Mouse (Mus musculus) hindbrain, postnatal 0 days (tissue): ENCODE measurements around the gene Ncoa4. TPM values are rescaled to one million over a fixed set of nuclear protein-coding genes. Genes with fewer than 3 reads are reported as not detected.
A peak's percentile ranks its signal among the peaks of the same experiment; 100 is the strongest.

Experiments
- ATAC-seq: fragments of 200-750 bp; cut with Nextera tagmentation; 2 replicates; pipeline ENCODE4 v1.8.0; 2017; ENCODE audit warnings: mild to moderate bottlenecking, moderate TSS enrichment, moderate library complexity
- DNase-seq: peaks from one replicate; pipeline ENCODE4 v3.0.0-alpha.2; 2015; ENCODE audit warnings: low spot score
- H3K27ac ChIP-seq: fragments of 300-500 bp; sonication (generic); 2 replicates; pipeline ENCODE4 v1.5.1; 2014; ENCODE audit warnings: mild to moderate bottlenecking
- H3K27me3 ChIP-seq: fragments of 300-500 bp; sonication (generic); 2 replicates; pipeline ENCODE4 v1.6.1; 2014; ENCODE audit warnings: low read length, mixed read lengths; ENCODE audit not compliant: insufficient read depth
- H3K36me3 ChIP-seq: fragments of 300-500 bp; sonication (generic); 2 replicates; pipeline ENCODE4 v1.6.1; 2014; ENCODE audit warnings: low read length, mixed read lengths; ENCODE audit not compliant: insufficient read depth
- H3K4me1 ChIP-seq: fragments of 300-500 bp; sonication (generic); 2 replicates; pipeline ENCODE4 v1.6.1; 2014; ENCODE audit warnings: antibody characterized with exemption, low read length, mixed read lengths; ENCODE audit not compliant: insufficient read depth
- H3K4me2 ChIP-seq: fragments of 300-500 bp; sonication (generic); 2 replicates; pipeline ENCODE4 v1.6.1; 2014; ENCODE audit warnings: low read depth, mild to moderate bottlenecking, low read length, moderate library complexity, mixed read lengths
- H3K4me3 ChIP-seq: fragments of 300-500 bp; sonication (generic); 2 replicates; pipeline ENCODE4 v1.5.1; 2014; ENCODE audit warnings: low read length
- H3K9ac ChIP-seq: fragments of 300-500 bp; sonication (generic); replicated peaks from 2 replicates; pipeline ENCODE4 v1.6.1; 2014; ENCODE audit warnings: mild to moderate bottlenecking, low read length, moderate library complexity, mixed read lengths
- H3K9me3 ChIP-seq: fragments of 300-500 bp; sonication (generic); 2 replicates; pipeline ENCODE4 v1.6.1; 2016; ENCODE audit warnings: low read length, mixed read lengths
- CTCF ChIP-seq: IDR thresholded peaks from 2 replicates; pipeline ENCODE4 v1.5.1; 2016; ENCODE audit warnings: antibody characterized with exemption, control low read depth, low read depth
- WGBS: fragments of 180-500 bp; shearing (Covaris S2); extraction: QIAGEN DNeasy Blood & Tissue Kit; methylation state at CpG from one replicate; pipeline ENCODE4 v1.1.7; 2014; 5-methylcytosine and 5-hydroxymethylcytosine counted together
- polyA plus RNA-seq: library from polyadenylated mRNA; unstranded; fragments of >200 nt; fragmentation: Nextera tagmentation; extraction: Ambion mirVana; gene quantifications from 2 replicates; pipeline ENCODE4 v1.2.1, GENCODE M21; 2015
- total RNA-seq: library from RNA; depleted of rRNA; stranded (reverse); fragments of >200 nt; gene quantifications from 2 replicates; pipeline ENCODE4 v1.2.3, GENCODE M21; 2014

The Ncoa4 gene
- total and polyA plus RNA-seq, 2 experiments from 2014 or later = 82.3 to 171 TPM

- H3K27me3 ChIP-seq = no peaks in the 10 kb centered on the region
- DNase-seq (peak; percentile 78), ATAC-seq (peak; percentile 81)
- WGBS = under 1% methylated on average over 41 of the region's 42 CpGs
- H3K36me3 ChIP-seq = no peaks in the 10 kb centered on the region
- H3K9ac ChIP-seq = peak overlapping the region; percentile 56
- TF ChIP-seq CTCF = no peak
- no peaks in the 10 kb centered on the region for H3K9me3 ChIP-seq
- peak overlapping the region; percentile 49 for H3K4me3 ChIP-seq
- H3K4me1 ChIP-seq = 0 out of 2 replicates have a peak, but pooled peaks cover 5% of the 10 kb centered on the region
- peak overlapping the region; percentile 65; the same call in 1 of the 2 replicates for H3K27ac ChIP-seq
- peak overlapping the region; percentile 98 for H3K4me2 ChIP-seq
Observed at GRCm38 (mm10) chr14:32165278-32166061, 5.8 kb downstream of the Ncoa4 start.

GRCm38 (mm10) chr14:32166062-32166441, 6.4 kb downstream of the Ncoa4 start:
- no peak for TF ChIP-seq CTCF
- H3K9me3 ChIP-seq = no peaks in the 10 kb centered on the region
- H3K4me3 ChIP-seq = peak overlapping the region; percentile 49; the same call in 1 of the 2 replicates
- H3K27ac ChIP-seq = no peak overlapping the region
- 0 out of 2 replicates have a peak, but pooled peaks cover 5% of the 10 kb centered on the region for H3K4me1 ChIP-seq
- H3K27me3 ChIP-seq = no peaks in the 10 kb centered on the region
- 70% methylated on average over 2 of the region's 2 CpGs for WGBS
- no peaks in the 10 kb centered on the region for H3K36me3 ChIP-seq
- ATAC-seq (no peak), DNase-seq (no peak)
- no peak overlapping the region for H3K9ac ChIP-seq
- H3K4me2 ChIP-seq = peak overlapping the region; percentile 98

GRCm38 (mm10) chr14:32166840-32167239, 7.2 kb downstream of the Ncoa4 start:
- ATAC-seq (no peak), DNase-seq (no peak)
- 82% methylated on average over 1 of the region's 1 CpGs for WGBS
- Histone ChIP-seq H3K4me1 (0 out of 2 replicates have a peak, but pooled peaks cover 5% of the 10 kb centered on the region), H3K36me3 (no peaks in the 10 kb centered on the region), H3K4me3 (no peak overlapping the region), H3K27me3 (no peaks in the 10 kb centered on the region), H3K9me3 (no peaks in the 10 kb centered on the region), H3K4me2 (no peak overlapping the region), H3K27ac (no peak overlapping the region), H3K9ac (no peak overlapping the region)
- TF ChIP-seq CTCF = no peak

- Histone ChIP-seq H3K4me2 (no peak overlapping the region), H3K4me3 (no peak overlapping the region), H3K27ac (no peak overlapping the region), H3K36me3 (no peaks in the 10 kb centered on the region), H3K9me3 (no peaks in the 10 kb centered on the region), H3K9ac (no peak overlapping the region), H3K4me1 (0 out of 2 replicates have a peak, but pooled peaks cover 5% of the 10 kb centered on the region), H3K27me3 (no peaks in the 10 kb centered on the region)
- DNase-seq (no peak), ATAC-seq (no peak)
- no peak for TF ChIP-seq CTCF
- 94% methylated on average over 5 of the region's 5 CpGs for WGBS
Observed at GRCm38 (mm10) chr14:32167326-32167725, 7.7 kb downstream of the Ncoa4 start.

- TF ChIP-seq CTCF = no peak
- Histone ChIP-seq H3K4me2 (no peak overlapping the region), H3K9ac (no peak overlapping the region), H3K4me1 (0 out of 2 replicates have a peak, but pooled peaks cover 5% of the 10 kb centered on the region), H3K27ac (no peak overlapping the region), H3K27me3 (no peaks in the 10 kb centered on the region), H3K4me3 (no peak overlapping the region), H3K36me3 (peaks cover 6% of the 10 kb centered on the region; the same call in 1 of the 2 replicates), H3K9me3 (no peaks in the 10 kb centered on the region)
- 77% methylated on average over 3 of the region's 3 CpGs for WGBS
- ATAC-seq = no peak
- DNase-seq = peak; percentile 32
Observed at GRCm38 (mm10) chr14:32168653-32169231, 9.1 kb downstream of the Ncoa4 start.

- no peak for TF ChIP-seq CTCF
- no peak for ATAC-seq
- no peaks in the 10 kb centered on the region for H3K27me3 ChIP-seq
- DNase-seq = no peak
- 86% methylated on average over 4 of the region's 4 CpGs for WGBS
- H3K4me2 ChIP-seq = no peak overlapping the region
- 0 out of 2 replicates have a peak, but pooled peaks cover 4% of the 10 kb centered on the region for H3K4me1 ChIP-seq
- H3K4me3 ChIP-seq = no peak overlapping the region
- H3K9me3 ChIP-seq = no peaks in the 10 kb centered on the region
- no peak overlapping the region for H3K27ac ChIP-seq
- no peak overlapping the region for H3K9ac ChIP-seq
- peaks cover 10% of the 10 kb centered on the region; the same call in 1 of the 2 replicates for H3K36me3 ChIP-seq
Observed at GRCm38 (mm10) chr14:32170137-32170536, 10.5 kb downstream of the Ncoa4 start.
